Mouse (Mus musculus): ENCODE measurements around the gene Wdfy3. TPM values are rescaled to one million over a fixed set of nuclear protein-coding genes. Genes with fewer than 3 reads are reported as not detected.
A peak's percentile ranks its signal among the peaks of the same experiment; 100 is the strongest.

The Wdfy3 gene
- total and polyA plus RNA-seq, 2 experiments = 14.4 to 17.0 TPM

DNA sequence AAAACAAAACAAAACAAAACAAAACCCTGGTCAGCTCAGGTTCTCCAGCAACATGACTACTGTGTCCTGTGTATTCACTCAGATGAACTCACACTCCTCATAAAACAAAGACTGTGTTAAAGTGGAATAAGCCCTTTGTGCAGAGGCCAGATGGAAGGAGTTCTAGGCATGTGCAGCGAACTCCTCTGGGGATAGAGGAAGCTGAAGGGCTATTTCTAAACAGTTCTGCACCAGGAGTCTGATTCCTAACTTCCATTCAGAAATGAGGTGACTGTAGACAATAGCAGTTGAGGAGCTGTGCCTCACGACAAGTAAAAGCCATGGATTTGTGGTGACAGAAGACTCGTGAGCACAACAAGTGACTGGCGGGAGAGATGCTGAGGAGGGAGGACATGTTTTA lies 2.3 kb upstream of the Wdfy3 start:
- Histone ChIP-seq H3K4me3 (ENCODE audit: insufficient read depth, low read depth, low read length) (no peak overlapping the region), H3K36me3 (ENCODE audit: control insufficient read depth, insufficient read depth, low read length) (no peaks in the 10 kb centered on the region), H3K27me3 (ENCODE audit: control insufficient read depth, insufficient read depth, low read length) (no peaks in the 10 kb centered on the region), H3K4me1 (ENCODE audit: control insufficient read depth, insufficient read depth, low read length) (no peaks in the 10 kb centered on the region; the same call in 1 of the 2 replicates), H3K79me2 (ENCODE audit: control insufficient read depth, insufficient read depth, low read length) (peaks cover 17% of the 10 kb centered on the region), H3K27ac (replicated peaks; ENCODE audit: insufficient read depth, low read depth, low read length) (no peak overlapping the region), H3K9ac (ENCODE audit: low read depth, low read length) (no peak overlapping the region)
- no peak for DNase-seq (ENCODE audit: extremely low read depth, low read depth, low spot score)
- no peak for TF ChIP-seq CTCF (IDR thresholded peaks at IDR 0.05; ENCODE audit: low read depth, low read length)
- TF ChIP-seq POLR2A (IDR thresholded peaks at IDR 0.05; ENCODE audit: extremely low read depth, insufficient read depth, low read length) = no peak
- WGBS = 85% methylated on average over 4 of the region's 4 CpGs

DNA sequence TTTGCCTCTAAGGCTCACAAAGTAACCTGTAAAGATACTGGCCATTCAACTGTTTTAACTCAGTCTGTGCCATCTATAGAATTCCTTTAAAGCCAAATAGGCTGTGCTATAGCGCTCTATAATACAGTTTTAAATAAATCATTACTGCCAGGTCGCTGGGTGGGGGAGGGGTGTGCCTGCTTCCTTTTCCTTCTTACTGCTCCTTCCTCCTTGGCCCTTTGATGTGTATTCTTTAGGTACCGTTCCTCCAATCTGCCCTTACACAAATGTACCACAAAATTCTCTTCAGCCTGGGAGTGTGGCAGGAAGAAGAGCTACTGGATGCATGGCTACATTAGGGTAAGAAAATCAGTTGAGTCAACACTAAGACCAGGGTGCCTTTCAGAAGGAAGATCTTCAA lies 1.5 kb upstream of the Wdfy3 start:
- WGBS = 69% methylated on average over 3 of the region's 3 CpGs
- TF ChIP-seq CTCF (IDR thresholded peaks at IDR 0.05; ENCODE audit: low read depth, low read length) (no peak), POLR2A (IDR thresholded peaks at IDR 0.05; ENCODE audit: extremely low read depth, insufficient read depth, low read length) (no peak)

DNA sequence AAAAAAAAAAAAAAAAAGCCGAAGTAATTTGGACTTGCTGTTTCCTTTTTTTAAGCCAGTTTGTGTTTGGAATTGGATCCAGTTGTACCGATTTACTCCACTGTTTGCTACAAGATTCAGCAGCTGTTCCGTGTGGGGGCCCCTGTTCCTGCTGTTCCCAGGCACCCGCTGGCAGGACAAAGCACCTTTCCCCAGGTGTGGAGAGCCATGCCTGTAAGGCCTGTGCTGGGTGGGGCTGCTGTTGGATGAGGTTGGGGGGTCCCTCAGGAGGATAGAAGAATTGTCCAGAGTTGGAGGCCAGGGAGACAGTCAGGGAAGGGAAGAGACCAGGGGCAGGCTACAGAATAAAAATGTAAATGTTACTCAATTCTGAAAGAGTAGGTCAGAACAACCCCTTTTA lies 1.1 kb upstream of the Wdfy3 start:
- Histone ChIP-seq H3K79me2 (ENCODE audit: control insufficient read depth, insufficient read depth, low read length) (peaks cover 22% of the 10 kb centered on the region), H3K9ac (ENCODE audit: low read depth, low read length) (peak overlapping the region; percentile 24; the same call in 1 of the 2 replicates), H3K36me3 (ENCODE audit: control insufficient read depth, insufficient read depth, low read length) (no peaks in the 10 kb centered on the region), H3K27ac (replicated peaks; ENCODE audit: insufficient read depth, low read depth, low read length) (peak overlapping the region; percentile 69), H3K4me1 (ENCODE audit: control insufficient read depth, insufficient read depth, low read length) (no peaks in the 10 kb centered on the region; the same call in 1 of the 2 replicates), H3K4me3 (ENCODE audit: insufficient read depth, low read depth, low read length) (peak overlapping the region; percentile 41; the same call in 1 of the 2 replicates), H3K27me3 (ENCODE audit: control insufficient read depth, insufficient read depth, low read length) (no peaks in the 10 kb centered on the region)
- TF ChIP-seq POLR2A (IDR thresholded peaks at IDR 0.05; ENCODE audit: extremely low read depth, insufficient read depth, low read length) (no peak), CTCF (IDR thresholded peaks at IDR 0.05; ENCODE audit: low read depth, low read length) (no peak)
- WGBS = 46% methylated on average over 4 of the region's 4 CpGs
- no peak for DNase-seq (ENCODE audit: extremely low read depth, low read depth, low spot score)

More for the DNA sequence above, 1.5 kb upstream of the Wdfy3 start:
- H3K4me1 ChIP-seq (ENCODE audit: control insufficient read depth, insufficient read depth, low read length) = no peaks in the 10 kb centered on the region; the same call in 1 of the 2 replicates
- H3K9ac ChIP-seq (ENCODE audit: low read depth, low read length) = no peak overlapping the region
- no peaks in the 10 kb centered on the region for H3K36me3 ChIP-seq (ENCODE audit: control insufficient read depth, insufficient read depth, low read length)
- no peaks in the 10 kb centered on the region for H3K27me3 ChIP-seq (ENCODE audit: control insufficient read depth, insufficient read depth, low read length)
- peaks cover 20% of the 10 kb centered on the region for H3K79me2 ChIP-seq (ENCODE audit: control insufficient read depth, insufficient read depth, low read length)
- H3K27ac ChIP-seq (replicated peaks; ENCODE audit: insufficient read depth, low read depth, low read length) = no peak overlapping the region
- DNase-seq (ENCODE audit: extremely low read depth, low read depth, low spot score) = no peak
- no peak overlapping the region; the same call in 1 of the 2 replicates for H3K4me3 ChIP-seq (ENCODE audit: insufficient read depth, low read depth, low read length)

DNA sequence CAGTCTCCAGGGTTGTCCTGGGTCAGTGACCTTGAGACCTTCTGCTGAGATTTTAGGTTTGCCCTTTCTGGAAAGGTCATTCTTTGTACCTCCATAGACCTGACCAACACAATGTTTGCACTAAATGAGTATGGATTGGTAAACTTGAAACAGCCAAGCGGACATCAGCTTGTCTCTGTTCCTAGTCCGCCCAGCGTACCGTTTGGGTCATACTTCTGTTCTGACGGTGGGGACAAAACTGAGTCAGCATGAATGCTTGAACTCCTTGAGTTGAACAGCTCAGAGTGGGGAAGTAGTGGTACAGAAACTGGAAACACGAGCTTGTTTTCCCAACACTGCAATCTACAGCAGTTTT lies 670 bp upstream of the Wdfy3 start:
- 2% methylated on average over 6 of the region's 6 CpGs for WGBS
- Histone ChIP-seq H3K27me3 (ENCODE audit: control insufficient read depth, insufficient read depth, low read length) (no peaks in the 10 kb centered on the region), H3K36me3 (ENCODE audit: control insufficient read depth, insufficient read depth, low read length) (no peaks in the 10 kb centered on the region), H3K27ac (replicated peaks; ENCODE audit: insufficient read depth, low read depth, low read length) (peak overlapping the region; percentile 84), H3K4me3 (ENCODE audit: insufficient read depth, low read depth, low read length) (peak overlapping the region; percentile 100), H3K9ac (ENCODE audit: low read depth, low read length) (peak overlapping the region; percentile 100), H3K79me2 (ENCODE audit: control insufficient read depth, insufficient read depth, low read length) (peaks cover 25% of the 10 kb centered on the region), H3K4me1 (ENCODE audit: control insufficient read depth, insufficient read depth, low read length) (no peaks in the 10 kb centered on the region; the same call in 1 of the 2 replicates)
- TF ChIP-seq POLR2A (IDR thresholded peaks at IDR 0.05; ENCODE audit: extremely low read depth, insufficient read depth, low read length) (no peak), CTCF (IDR thresholded peaks at IDR 0.05; ENCODE audit: low read depth, low read length) (no peak)
- DNase-seq (ENCODE audit: extremely low read depth, low read depth, low spot score) = peak; percentile 68

DNA sequence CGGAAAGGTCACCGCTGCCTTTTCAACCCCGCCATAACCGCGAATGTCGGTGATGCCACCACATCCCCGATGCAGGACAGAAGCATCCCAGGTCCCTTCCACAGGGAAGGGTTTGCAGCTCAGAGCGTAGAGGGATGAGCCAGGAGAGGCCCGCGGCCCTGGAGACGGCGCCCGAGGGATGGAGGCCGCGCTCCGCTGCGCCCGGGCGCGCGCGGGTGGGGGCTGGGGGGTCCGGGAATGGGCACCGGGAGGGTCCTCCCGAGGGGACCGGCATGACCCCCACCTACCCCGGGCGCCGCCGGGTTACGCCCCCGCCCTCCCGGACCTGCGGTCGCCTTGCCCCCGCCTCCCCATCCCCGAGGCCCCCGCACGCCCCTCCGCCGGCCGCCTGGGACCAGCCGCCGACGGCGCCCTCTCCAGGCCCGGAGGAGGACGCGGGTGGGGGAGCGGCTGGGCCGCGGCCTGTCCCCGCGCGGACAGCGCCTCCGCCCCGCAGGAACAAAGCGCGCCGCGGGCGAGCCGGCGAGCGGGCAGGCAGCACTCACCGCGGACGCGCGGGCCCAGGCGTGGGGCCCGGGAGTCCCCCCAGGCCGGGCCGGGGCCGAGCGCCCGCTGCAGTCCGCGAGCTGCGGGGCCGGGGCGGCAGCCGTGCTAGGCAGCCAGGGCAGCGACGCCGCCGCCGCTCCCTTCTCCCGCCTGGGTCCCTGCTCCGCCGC lies 512 bp downstream of the Wdfy3 start:
- no peak for DNase-seq (ENCODE audit: extremely low read depth, low read depth, low spot score)
- no peaks in the 10 kb centered on the region for H3K27me3 ChIP-seq (ENCODE audit: control insufficient read depth, insufficient read depth, low read length)
- peak overlapping the region; percentile 100 for H3K4me3 ChIP-seq (ENCODE audit: insufficient read depth, low read depth, low read length)
- H3K79me2 ChIP-seq (ENCODE audit: control insufficient read depth, insufficient read depth, low read length) = peaks cover 32% of the 10 kb centered on the region
- peak overlapping the region; percentile 98 for H3K27ac ChIP-seq (replicated peaks; ENCODE audit: insufficient read depth, low read depth, low read length)
- H3K36me3 ChIP-seq (ENCODE audit: control insufficient read depth, insufficient read depth, low read length) = no peaks in the 10 kb centered on the region
- under 1% methylated on average over 64 of the region's 92 CpGs for WGBS
- no peak for TF ChIP-seq POLR2A (IDR thresholded peaks at IDR 0.05; ENCODE audit: extremely low read depth, insufficient read depth, low read length)
- TF ChIP-seq CTCF (IDR thresholded peaks at IDR 0.05; ENCODE audit: low read depth, low read length) = peak; percentile 38
- no peaks in the 10 kb centered on the region; the same call in 1 of the 2 replicates for H3K4me1 ChIP-seq (ENCODE audit: control insufficient read depth, insufficient read depth, low read length)
- H3K9ac ChIP-seq (ENCODE audit: low read depth, low read length) = peak overlapping the region; percentile 100

GRCm38 (mm10) chr5:102066458-102066857 lies 3.3 kb downstream of the Wdfy3 start:
- Histone ChIP-seq H3K79me2 (ENCODE audit: control insufficient read depth, insufficient read depth, low read length) (peaks cover 49% of the 10 kb centered on the region), H3K4me1 (ENCODE audit: control insufficient read depth, insufficient read depth, low read length) (peaks cover 7% of the 10 kb centered on the region; the same call in 1 of the 2 replicates), H3K4me3 (ENCODE audit: insufficient read depth, low read depth, low read length) (no peak overlapping the region), H3K27me3 (ENCODE audit: control insufficient read depth, insufficient read depth, low read length) (no peaks in the 10 kb centered on the region), H3K36me3 (ENCODE audit: control insufficient read depth, insufficient read depth, low read length) (no peaks in the 10 kb centered on the region), H3K9ac (ENCODE audit: low read depth, low read length) (no peak overlapping the region), H3K27ac (replicated peaks; ENCODE audit: insufficient read depth, low read depth, low read length) (no peak overlapping the region)
- TF ChIP-seq CTCF (IDR thresholded peaks at IDR 0.05; ENCODE audit: low read depth, low read length) (no peak), POLR2A (IDR thresholded peaks at IDR 0.05; ENCODE audit: extremely low read depth, insufficient read depth, low read length) (no peak)
- DNase-seq (ENCODE audit: extremely low read depth, low read depth, low spot score) = no peak
- 82% methylated on average over 6 of the region's 6 CpGs for WGBS

Data from liver, adult 2 months (tissue).